Mouse (Mus musculus) CH12.LX (cell line): ENCODE measurements at regions not wholly inside any gene's neighbourhood (a gene's known extent, or its start where the extent isn't known, plus 50 kb on each side); places are given as distances from the start of the nearest gene placed in this dataset.

Experiments
- DNase-seq: peaks from one replicate; pipeline ENCODE4 v3.0.0-alpha.2; 2013; ENCODE audit errors: extremely low read depth
- H3K27ac ChIP-seq: 2 replicates; pipeline ENCODE4 v1.5.1; 2012; ENCODE audit warnings: low read depth, mild to moderate bottlenecking, control low read depth, moderate library complexity; ENCODE audit not compliant: insufficient read depth
- H3K27me3 ChIP-seq: replicated peaks from 2 replicates; pipeline ENCODE3; 2012; ENCODE audit warnings: inconsistent platforms
- H3K36me3 ChIP-seq, 2 experiments: replicated peaks in 1 of 2; 2 replicates each; pipeline versions ENCODE3 to v1.6.1; 2012; ENCODE audit warnings: inconsistent platforms in 1 of 2, low read length in 1 of 2, mild to moderate bottlenecking in 1 of 2, mixed read lengths in 1 of 2, moderate library complexity in 1 of 2; ENCODE audit not compliant: control insufficient read depth in 1 of 2, insufficient read depth in 1 of 2
- H3K4me1 ChIP-seq, 2 experiments: 2 replicates each; pipeline ENCODE4 v1.6.1; 2012; ENCODE audit warnings: inconsistent platforms in 1 of 2, moderate library complexity in 1 of 2; ENCODE audit not compliant: insufficient read depth in 2 of 2, control insufficient read depth in 1 of 2
- H3K4me2 ChIP-seq: 2 replicates; pipeline ENCODE4 v1.6.1; 2012; ENCODE audit warnings: low read depth, mild to moderate bottlenecking, control low read depth; ENCODE audit not compliant: poor library complexity, insufficient read depth, severe bottlenecking
- H3K4me3 ChIP-seq, 3 experiments: fragments of 150-350 bp in 1 of 3; sonication (generic) in 1 of 3; replicated peaks in 1 of 3; 2 replicates each; pipeline versions ENCODE3 to v1.5.1; 2011 to 2012; ENCODE audit warnings: low read depth in 2 of 3, low read length in 2 of 3, mild to moderate bottlenecking in 2 of 3, moderate library complexity in 2 of 3, control low read depth in 1 of 3, improper control_type of control experiment in 1 of 3, inconsistent platforms in 1 of 3, mixed read lengths in 1 of 3; ENCODE audit not compliant: poor library complexity in 1 of 3
- H3K79me2 ChIP-seq: replicated peaks from 2 replicates; pipeline ENCODE4 v1.6.1; 2012; ENCODE audit warnings: mild to moderate bottlenecking, moderate library complexity; ENCODE audit not compliant: control insufficient read depth, poor library complexity, insufficient read depth, severe bottlenecking; ENCODE audit errors: extremely low read depth
- H3K9ac ChIP-seq: 2 replicates; pipeline ENCODE4 v1.6.1; 2012; ENCODE audit warnings: low read depth, mild to moderate bottlenecking, control low read depth, moderate library complexity; ENCODE audit not compliant: insufficient read depth
- H3K9me3 ChIP-seq: replicated peaks from 2 replicates; pipeline ENCODE3; 2012; ENCODE audit warnings: low read length, inconsistent platforms, mixed read lengths
- BHLHE40 ChIP-seq: IDR thresholded peaks from 2 replicates; pipeline ENCODE4 v1.6.1; 2011; ENCODE audit warnings: mild to moderate bottlenecking, low read depth, low read length, improper control_type of control experiment
- CHD1 ChIP-seq: IDR thresholded peaks from 2 replicates; pipeline ENCODE4 v1.6.1; 2012; ENCODE audit warnings: low read depth, low read length, improper control_type of control experiment, inconsistent platforms
- CHD2 ChIP-seq: IDR thresholded peaks from 2 replicates; pipeline ENCODE4 v1.6.1; 2011; ENCODE audit warnings: low read length, improper control_type of control experiment
- EP300 ChIP-seq: IDR thresholded peaks from 2 replicates; pipeline ENCODE4 v1.6.1; 2011; ENCODE audit warnings: low read length, improper control_type of control experiment
- ETS1 ChIP-seq: conservative IDR thresholded peaks from 2 replicates; pipeline ENCODE4 v1.6.1; 2012; ENCODE audit warnings: low read depth, mild to moderate bottlenecking, inconsistent platforms, low read length, improper control_type of control experiment, moderate library complexity
- HCFC1 ChIP-seq: IDR thresholded peaks from 2 replicates; pipeline ENCODE4 v1.6.1; 2012; ENCODE audit warnings: low read depth, mild to moderate bottlenecking, inconsistent platforms, low read length, improper control_type of control experiment
- IRF4 ChIP-seq: IDR thresholded peaks from 2 replicates; pipeline ENCODE4 v1.6.1; 2014; ENCODE audit warnings: low read depth, mild to moderate bottlenecking, inconsistent platforms, low read length, improper control_type of control experiment
- JUND ChIP-seq: conservative IDR thresholded peaks from 2 replicates; pipeline ENCODE4 v1.6.1; 2011; ENCODE audit warnings: low read depth, low read length, improper control_type of control experiment
- MAFK ChIP-seq: IDR thresholded peaks from 2 replicates; pipeline ENCODE4 v1.6.1; 2011; ENCODE audit warnings: low read length, improper control_type of control experiment; ENCODE audit not compliant: insufficient replicate concordance
- MAX ChIP-seq: IDR thresholded peaks from 2 replicates; pipeline ENCODE4 v1.6.1; 2011; ENCODE audit warnings: low read length, improper control_type of control experiment
- MAZ ChIP-seq: IDR thresholded peaks from 2 replicates; pipeline ENCODE4 v1.6.1; 2012; ENCODE audit warnings: low read depth, mild to moderate bottlenecking, inconsistent platforms, low read length, improper control_type of control experiment, moderate library complexity
- MEF2A ChIP-seq: IDR thresholded peaks from 2 replicates; pipeline ENCODE4 v1.6.1; 2014; ENCODE audit warnings: low read depth, mild to moderate bottlenecking, inconsistent platforms, low read length, improper control_type of control experiment, borderline replicate concordance
- MXI1 ChIP-seq: IDR thresholded peaks from 2 replicates; pipeline ENCODE4 v1.6.1; 2011; ENCODE audit warnings: mild to moderate bottlenecking, low read depth, low read length, improper control_type of control experiment
- MYC ChIP-seq: IDR thresholded peaks from 2 replicates; pipeline ENCODE4 v1.6.1; 2011; ENCODE audit warnings: low read depth, mild to moderate bottlenecking, improper control_type of control experiment, low read length
- PAX5 ChIP-seq: IDR thresholded peaks from 2 replicates; pipeline ENCODE4 v1.6.1; 2012; ENCODE audit warnings: low read length, inconsistent platforms, mixed read lengths
- POLR2A ChIP-seq: IDR thresholded peaks from 2 replicates; pipeline ENCODE4 v1.6.1; 2011; ENCODE audit warnings: low read depth, mild to moderate bottlenecking, improper control_type of control experiment, low read length
- POLR2AphosphoS2 ChIP-seq: IDR thresholded peaks from 2 replicates; pipeline ENCODE4 v1.6.1; 2011; ENCODE audit warnings: low read depth, low read length, improper control_type of control experiment
- RAD21 ChIP-seq: IDR thresholded peaks from 2 replicates; pipeline ENCODE4 v1.6.1; 2011; ENCODE audit warnings: low read depth, mild to moderate bottlenecking, low read length, improper control_type of control experiment, moderate library complexity
- RCOR1 ChIP-seq: conservative IDR thresholded peaks from 2 replicates; pipeline ENCODE4 v1.6.1; 2012; ENCODE audit warnings: low read depth, mild to moderate bottlenecking, inconsistent platforms, low read length, improper control_type of control experiment
- SMC3 ChIP-seq: IDR thresholded peaks from 2 replicates; pipeline ENCODE4 v1.6.1; 2011; ENCODE audit warnings: low read depth, low read length, improper control_type of control experiment
- UBTF ChIP-seq: IDR thresholded peaks from 2 replicates; pipeline ENCODE4 v1.6.1; 2012; ENCODE audit warnings: low read depth, mild to moderate bottlenecking, inconsistent platforms, low read length, improper control_type of control experiment, moderate library complexity
- USF2 ChIP-seq: conservative IDR thresholded peaks from 2 replicates; pipeline ENCODE4 v1.6.1; 2011; ENCODE audit warnings: low read depth, low read length, improper control_type of control experiment
- ZC3H11A ChIP-seq: IDR thresholded peaks from 2 replicates; pipeline ENCODE4 v1.6.1; 2012; ENCODE audit warnings: low read depth, mild to moderate bottlenecking, inconsistent platforms, low read length, improper control_type of control experiment
- ZKSCAN1 ChIP-seq: IDR thresholded peaks from 2 replicates; pipeline ENCODE4 v1.6.1; 2012; ENCODE audit warnings: low read depth, inconsistent platforms, low read length, improper control_type of control experiment, borderline replicate concordance
- ZMIZ1 ChIP-seq: IDR thresholded peaks from 2 replicates; pipeline ENCODE4 v1.6.1; 2012; ENCODE audit warnings: low read depth, mild to moderate bottlenecking, inconsistent platforms, low read length, improper control_type of control experiment
- dilution Hi-C: fragments of 300-500 bp; cut with MboI; formaldehyde crosslinking; loops from 2 replicates; pipeline ENCODE4 v1.14.3; 2020; ENCODE audit warnings: low sequenced_read_pairs; ENCODE audit not compliant: extremely low pct_unique_long_range_greater_than_20kb, extremely low pct_ligation_motif_present
- in situ Hi-C: fragments of 300-500 bp; cut with MboI; formaldehyde crosslinking; loops from 3 replicates; pipeline ENCODE4 v1.14.3; 2019; ENCODE audit warnings: low sequenced_read_pairs, low pct_ligation_motif_present, low pct_unique_long_range_greater_than_20kb, mixed read lengths

- TF ChIP-seq MAX = no peak
- TF ChIP-seq, all 38 proteins: peak for 0
- dilution Hi-C loops (no loop called here), in situ Hi-C loops (no loop called here)
- DNase-seq = no peak
- Histone ChIP-seq H3K4me3 (no peak overlapping the region), H3K9me3 (no peaks in the 10 kb centered on the region), H3K27ac (no peak overlapping the region), H3K4me2 (no peak overlapping the region), H3K4me1 (no peaks in the 10 kb centered on the region), H3K36me3 (no peaks in the 10 kb centered on the region), H3K9ac (no peak overlapping the region), H3K27me3 (no peaks in the 10 kb centered on the region), H3K79me2 (no peaks in the 10 kb centered on the region)
These were observed 660.5 kb upstream of the Sel1l start for GRCm38 (mm10) chr12:92509494-92509893.

GRCm38 (mm10) chr12:92508796-92509489, 660.0 kb upstream of the Sel1l start:
- Histone ChIP-seq H3K79me2 (no peaks in the 10 kb centered on the region), H3K36me3 (no peaks in the 10 kb centered on the region), H3K4me2 (no peak overlapping the region), H3K9me3 (no peaks in the 10 kb centered on the region), H3K9ac (no peak overlapping the region), H3K4me1 (no peaks in the 10 kb centered on the region), H3K4me3 (no peak overlapping the region), H3K27ac (no peak overlapping the region), H3K27me3 (no peaks in the 10 kb centered on the region)
- in situ Hi-C loops = no loop called here
- dilution Hi-C loops = no loop called here
- TF ChIP-seq MEF2A = no peak
- TF ChIP-seq MYC = no peak
- TF ChIP-seq MAX = no peak
- no peak for TF ChIP-seq IRF4
- no peak for TF ChIP-seq MXI1
- TF ChIP-seq RAD21 = no peak
- no peak for TF ChIP-seq POLR2A
- no peak for TF ChIP-seq BHLHE40
- no peak for TF ChIP-seq MAZ
- TF ChIP-seq ZC3H11A = no peak
- DNase-seq = no peak

GRCm38 (mm10) chr12:92483984-92484383, 635.0 kb upstream of the Sel1l start:
- Histone ChIP-seq H3K4me2 (no peak overlapping the region), H3K4me1 (no peaks in the 10 kb centered on the region)
- dilution Hi-C loops = no loop called here

More at GRCm38 (mm10) chr12:92483984-92484383, 635.0 kb upstream of the Sel1l start:
- Histone ChIP-seq H3K9me3 (no peaks in the 10 kb centered on the region), H3K4me3 (no peak overlapping the region), H3K9ac (no peak overlapping the region), H3K27ac (no peak overlapping the region), H3K36me3 (no peaks in the 10 kb centered on the region), H3K27me3 (no peaks in the 10 kb centered on the region), H3K79me2 (no peaks in the 10 kb centered on the region)
- DNase-seq = no peak
- TF ChIP-seq USF2 (no peak), POLR2AphosphoS2 (no peak), CHD2 (no peak), PAX5 (no peak), MAFK (no peak), CHD1 (no peak), RCOR1 (no peak), UBTF (no peak), MXI1 (no peak), JUND (no peak), ETS1 (no peak), POLR2A (no peak), ZMIZ1 (no peak), EP300 (no peak), SMC3 (no peak), ZKSCAN1 (no peak), HCFC1 (no peak)
- in situ Hi-C loops = no loop called here
